Mouse (Mus musculus): ENCODE data around the gene Txnrd2. TPM values are rescaled to one million over a fixed set of nuclear protein-coding genes. Genes with fewer than 3 reads are reported as not detected.

Gene Txnrd2
- polyA plus RNA-seq, 1 experiment = 18.0 TPM

GRCm38 (mm10) chr16:18411802-18412476, 14.2 kb upstream of the Txnrd2 start:
- DNase-seq (ENCODE audit: low read depth, low spot score) = no peak
- 44% methylated on average over 12 of the region's 12 CpGs for WGBS

- no peak for DNase-seq (ENCODE audit: low read depth, low spot score)
- WGBS = 73% methylated on average over 7 of the region's 7 CpGs
Measured at GRCm38 (mm10) chr16:18413032-18413816, 13.0 kb upstream of the Txnrd2 start.

GRCm38 (mm10) chr16:18416094-18416761, 10.0 kb upstream of the Txnrd2 start:
- WGBS = 63% methylated on average over 18 of the region's 18 CpGs
- no peak for DNase-seq (ENCODE audit: low read depth, low spot score)

- 89% methylated on average over 3 of the region's 3 CpGs for WGBS
- no peak for DNase-seq (ENCODE audit: low read depth, low spot score)
Measured at GRCm38 (mm10) chr16:18416837-18417236, 9.3 kb upstream of the Txnrd2 start.

GRCm38 (mm10) chr16:18417491-18417890, 8.7 kb upstream of the Txnrd2 start:
- DNase-seq (ENCODE audit: low read depth, low spot score) = no peak

GRCm38 (mm10) chr16:18418756-18419602, 7.2 kb upstream of the Txnrd2 start:
- WGBS = 82% methylated on average over 4 of the region's 4 CpGs

More at GRCm38 (mm10) chr16:18417491-18417890, 8.7 kb upstream of the Txnrd2 start:
- 88% methylated on average over 5 of the region's 5 CpGs for WGBS

GRCm38 (mm10) chr16:18419603-18420026, 6.6 kb upstream of the Txnrd2 start:
- no peak for DNase-seq (ENCODE audit: low read depth, low spot score)
- 80% methylated on average over 1 of the region's 1 CpGs for WGBS

More at GRCm38 (mm10) chr16:18418756-18419602, 7.2 kb upstream of the Txnrd2 start:
- no peak for DNase-seq (ENCODE audit: low read depth, low spot score)

- 68% methylated on average over 3 of the region's 3 CpGs for WGBS
- DNase-seq (ENCODE audit: low read depth, low spot score) = no peak
Measured at GRCm38 (mm10) chr16:18420571-18420970, 5.6 kb upstream of the Txnrd2 start.

- DNase-seq (ENCODE audit: low read depth, low spot score) = no peak
- WGBS = 75% methylated on average over 7 of the region's 7 CpGs
Measured at GRCm38 (mm10) chr16:18423203-18423914, 2.8 kb upstream of the Txnrd2 start.

GRCm38 (mm10) chr16:18423915-18424265, 2.3 kb upstream of the Txnrd2 start:
- WGBS = 73% methylated on average over 5 of the region's 5 CpGs
- DNase-seq (ENCODE audit: low read depth, low spot score) = no peak

- no peak for DNase-seq (ENCODE audit: low read depth, low spot score)
- 33% methylated on average over 11 of the region's 11 CpGs for WGBS
Measured at GRCm38 (mm10) chr16:18424364-18425045, 1.7 kb upstream of the Txnrd2 start.

- WGBS = 4% methylated on average over 10 of the region's 10 CpGs
- DNase-seq (ENCODE audit: low read depth, low spot score) = no peak
Measured at GRCm38 (mm10) chr16:18425475-18426214, 539 bp upstream of the Txnrd2 start.

GRCm38 (mm10) chr16:18426802-18427280, 657 bp downstream of the Txnrd2 start, which contains the start of gene Comt:
TSS of gene Comt (minus strand) at chr16:18426852.
- WGBS = 43% methylated on average over 5 of the region's 5 CpGs
- no peak for DNase-seq (ENCODE audit: low read depth, low spot score)

- WGBS = 80% methylated on average over 5 of the region's 5 CpGs
- DNase-seq (ENCODE audit: low read depth, low spot score) = no peak
Measured at GRCm38 (mm10) chr16:18428011-18428515, 1.9 kb downstream of the Txnrd2 start.

GRCm38 (mm10) chr16:18428516-18429042, 2.4 kb downstream of the Txnrd2 start:
- no peak for DNase-seq (ENCODE audit: low read depth, low spot score)
- WGBS = 52% methylated on average over 7 of the region's 7 CpGs

GRCm38 (mm10) chr16:18429641-18430040, 3.5 kb downstream of the Txnrd2 start:
- no peak for DNase-seq (ENCODE audit: low read depth, low spot score)
- 80% methylated on average over 8 of the region's 8 CpGs for WGBS

- DNase-seq (ENCODE audit: low read depth, low spot score) = no peak
- 52% methylated on average over 8 of the region's 8 CpGs for WGBS
Measured at GRCm38 (mm10) chr16:18430641-18431212, 4.5 kb downstream of the Txnrd2 start.

All from large intestine, adult 2 months (tissue).